Mouse (Mus musculus) kidney, adult 18-20 months (tissue): ENCODE measurements around the gene Rab37.
A peak's percentile ranks its signal among the peaks of the same experiment; 100 is the strongest.

Experiments
- DNase-seq: peaks from one replicate; pipeline ENCODE4 v3.0.0; 2021

Rab37 gene

GRCm38 (mm10) chr11:115171125-115171524, 79.9 kb downstream of the Rab37 start:
- DNase-seq: peak; percentile 78

- DNase-seq: peak; percentile 74
Observed at GRCm38 (mm10) chr11:115172825-115173287, 81.6 kb downstream of the Rab37 start.

GRCm38 (mm10) chr11:115173549-115174339, 82.5 kb downstream of the Rab37 start:
- no peak for DNase-seq

- no peak for DNase-seq
Observed at GRCm38 (mm10) chr11:115176399-115177190, 85.4 kb downstream of the Rab37 start.

GRCm38 (mm10) chr11:115177559-115178195, 86.4 kb downstream of the Rab37 start:
- peak; percentile 79 for DNase-seq

- DNase-seq: no peak
Observed at GRCm38 (mm10) chr11:115178766-115179165, 87.5 kb downstream of the Rab37 start.

- no peak for DNase-seq
Observed at GRCm38 (mm10) chr11:115179191-115179590, 88.0 kb downstream of the Rab37 start.

GRCm38 (mm10) chr11:115179881-115180280, 88.7 kb downstream of the Rab37 start:
- DNase-seq: peak; percentile 68

GRCm38 (mm10) chr11:115181913-115182638, 90.8 kb downstream of the Rab37 start:
- peak; percentile 88 for DNase-seq

GRCm38 (mm10) chr11:115184973-115185372, 93.7 kb downstream of the Rab37 start:
- no peak for DNase-seq

- DNase-seq: peak; percentile 99
Observed at GRCm38 (mm10) chr11:115187224-115187639, 96.0 kb downstream of the Rab37 start, which contains the start of gene Tmem104. TSS of gene Tmem104 (plus strand) at chr11:115187487.

GRCm38 (mm10) chr11:115187693-115188092, 96.5 kb downstream of the Rab37 start, which contains the start of gene Nat9:
TSS of gene Nat9 (minus strand) at chr11:115187859.
- DNase-seq: no peak

GRCm38 (mm10) chr11:115188539-115189231, 97.5 kb downstream of the Rab37 start:
- DNase-seq: no peak

- DNase-seq: no peak
Observed at GRCm38 (mm10) chr11:115189304-115189703, 98.1 kb downstream of the Rab37 start.

GRCm38 (mm10) chr11:115192180-115192579, 100.9 kb downstream of the Rab37 start:
- DNase-seq: peak; percentile 63

GRCm38 (mm10) chr11:115194693-115195092, 103.5 kb downstream of the Rab37 start:
- DNase-seq: no peak

GRCm38 (mm10) chr11:115195933-115196332, 104.7 kb downstream of the Rab37 start:
- no peak for DNase-seq

GRCm38 (mm10) chr11:115197558-115197957, 106.3 kb downstream of the Rab37 start:
- no peak for DNase-seq

GRCm38 (mm10) chr11:115198932-115199384, 107.7 kb downstream of the Rab37 start:
- no peak for DNase-seq

GRCm38 (mm10) chr11:115200520-115200919, 109.3 kb downstream of the Rab37 start:
- no peak for DNase-seq

GRCm38 (mm10) chr11:115202316-115202715, 111.1 kb downstream of the Rab37 start:
- DNase-seq: peak; percentile 85

- no peak for DNase-seq
Observed at GRCm38 (mm10) chr11:115202756-115203155, 111.5 kb downstream of the Rab37 start.
